Mouse (Mus musculus) gastrocnemius, postnatal 25 days (tissue): ENCODE measurements around the gene Olig2. TPM values are rescaled to one million over a fixed set of nuclear protein-coding genes. Genes with fewer than 3 reads are reported as not detected.
"Not testable (repeated sequence)": the region's sequence is repeated elsewhere in the genome, so short reads cannot be mapped to it uniquely, and the experiment has no call there.

Experiments
- DNase-seq: peaks from one replicate; pipeline ENCODE4 v3.0.0; 2022
- total RNA-seq, 2 experiments: library from RNA; stranded (reverse); gene quantifications; 1 replicate in 1 of 2; 2 replicates in 1 of 2; pipeline ENCODE4 v1.2.3; 2021

Olig2 gene
- total RNA-seq, 2 experiments from 2014 or later = not detected

DNA sequence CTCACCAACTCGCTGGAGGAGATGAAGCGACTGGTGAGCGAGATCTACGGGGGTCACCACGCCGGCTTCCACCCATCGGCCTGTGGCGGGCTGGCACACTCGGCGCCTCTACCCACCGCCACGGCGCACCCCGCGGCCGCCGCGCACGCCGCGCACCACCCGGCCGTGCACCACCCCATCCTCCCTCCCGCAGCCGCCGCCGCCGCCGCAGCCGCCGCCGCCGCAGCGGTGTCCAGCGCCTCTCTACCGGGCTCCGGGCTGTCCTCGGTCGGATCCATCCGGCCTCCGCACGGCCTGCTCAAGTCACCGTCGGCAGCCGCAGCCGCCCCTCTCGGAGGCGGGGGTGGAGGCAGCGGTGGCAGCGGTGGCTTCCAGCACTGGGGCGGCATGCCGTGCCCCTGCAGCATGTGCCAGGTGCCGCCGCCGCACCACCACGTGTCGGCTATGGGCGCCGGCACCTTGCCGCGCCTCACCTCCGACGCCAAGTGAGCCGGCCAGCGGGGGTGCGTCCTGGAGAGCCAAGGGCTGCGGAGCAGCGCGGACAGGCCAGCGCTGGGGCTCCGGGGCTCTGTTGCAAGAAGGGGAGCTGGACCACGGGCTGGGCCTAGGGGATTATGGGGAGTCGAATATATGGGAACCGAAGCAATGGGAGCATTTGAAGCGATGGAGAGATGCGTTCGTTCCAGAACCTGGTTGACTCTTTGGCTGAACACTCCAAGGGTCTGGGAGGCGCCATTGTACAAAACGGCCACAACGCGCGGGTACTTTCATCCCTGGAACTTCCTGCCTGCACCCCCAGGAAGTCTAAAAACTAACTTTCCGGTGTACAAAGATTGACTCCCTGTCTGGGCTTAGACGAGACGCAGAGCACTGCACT lies 1.9 kb downstream of the Olig2 start:
- DNase-seq = no peak

- DNase-seq = no peak
Observed at GRCm38 (mm10) chr16:91227760-91228043, 2.4 kb downstream of the Olig2 start.

GRCm38 (mm10) chr16:91228238-91229071 lies 3.2 kb downstream of the Olig2 start:
- no peak for DNase-seq

GRCm38 (mm10) chr16:91229072-91229348 lies 3.8 kb downstream of the Olig2 start:
- DNase-seq = no peak

GRCm38 (mm10) chr16:91229643-91230042 lies 4.4 kb downstream of the Olig2 start:
- DNase-seq = no peak

- DNase-seq = no peak
Observed at GRCm38 (mm10) chr16:91231781-91232469, 6.7 kb downstream of the Olig2 start.

DNA sequence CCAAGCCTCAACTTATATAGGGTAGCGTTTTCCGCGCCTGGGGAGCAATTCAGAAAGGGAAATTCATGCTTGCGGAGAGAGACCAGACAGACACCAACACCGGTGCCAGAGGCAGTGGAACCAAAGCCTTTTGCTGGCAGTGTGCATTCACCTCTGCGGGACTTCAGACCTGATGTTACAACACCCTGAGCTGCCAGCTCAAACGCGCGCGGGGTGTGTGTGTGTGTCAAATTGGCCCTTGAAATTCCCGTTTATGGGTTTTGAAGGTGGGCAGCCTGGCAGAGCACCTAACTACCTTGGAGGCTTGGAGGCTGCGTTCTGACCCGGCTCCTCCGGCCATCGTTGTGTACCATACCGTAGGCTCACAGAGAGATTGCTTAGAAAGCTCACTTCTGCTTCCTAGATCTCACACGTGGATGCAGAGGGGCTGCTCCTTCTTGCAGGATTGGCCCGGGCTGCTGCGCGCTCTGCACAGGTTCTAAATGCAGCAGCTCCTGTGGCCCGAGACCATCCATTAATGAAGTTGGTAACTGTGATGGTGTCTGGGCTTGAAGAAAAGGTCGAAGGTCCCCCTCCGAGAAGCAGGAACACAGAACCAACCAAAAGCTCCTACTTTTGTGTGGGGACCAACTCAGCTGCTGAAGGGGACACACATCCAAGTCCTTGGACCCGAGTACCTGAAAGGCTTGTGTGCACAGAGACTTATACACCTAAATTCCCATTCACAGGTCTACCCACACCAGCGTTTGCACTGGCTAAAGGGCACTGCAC lies 7.4 kb downstream of the Olig2 start:
- DNase-seq = no peak

DNA sequence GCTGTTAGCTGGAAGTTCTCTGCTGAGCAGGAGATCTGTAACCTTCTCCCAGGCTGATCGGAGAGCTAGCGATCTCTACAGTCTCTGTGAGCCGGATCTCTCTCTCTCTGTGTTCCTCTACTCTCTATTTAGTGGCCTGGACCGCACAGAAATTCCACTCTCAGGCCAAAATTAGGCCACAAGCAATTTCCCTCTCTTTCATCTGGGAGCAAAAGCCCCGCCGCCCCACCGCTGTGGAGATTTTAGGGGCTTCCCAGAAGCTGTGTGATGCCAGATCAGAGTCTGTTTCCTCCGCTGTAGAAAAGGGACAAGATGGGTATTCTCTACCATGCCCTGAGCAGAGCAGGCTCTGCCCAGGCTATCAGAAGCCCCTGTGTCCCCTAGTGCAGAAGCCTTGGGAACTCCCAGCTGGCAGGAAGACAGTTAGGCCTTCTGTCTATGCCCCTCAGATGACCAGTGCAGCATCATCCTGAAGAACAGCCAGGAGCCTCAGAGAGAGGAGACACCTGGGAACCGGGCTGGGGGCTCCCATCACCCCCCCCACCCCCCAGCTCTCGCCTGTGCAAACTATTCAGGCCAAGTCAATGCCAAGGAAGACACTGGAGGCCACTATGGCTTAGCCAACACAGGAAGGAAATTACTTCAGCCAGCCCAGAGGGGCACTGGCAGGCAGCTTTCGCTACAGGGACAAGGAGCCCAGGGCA lies 8.1 kb downstream of the Olig2 start:
- DNase-seq = no peak

- DNase-seq = no peak
Observed at GRCm38 (mm10) chr16:91239024-91239423, 13.8 kb downstream of the Olig2 start.

DNA sequence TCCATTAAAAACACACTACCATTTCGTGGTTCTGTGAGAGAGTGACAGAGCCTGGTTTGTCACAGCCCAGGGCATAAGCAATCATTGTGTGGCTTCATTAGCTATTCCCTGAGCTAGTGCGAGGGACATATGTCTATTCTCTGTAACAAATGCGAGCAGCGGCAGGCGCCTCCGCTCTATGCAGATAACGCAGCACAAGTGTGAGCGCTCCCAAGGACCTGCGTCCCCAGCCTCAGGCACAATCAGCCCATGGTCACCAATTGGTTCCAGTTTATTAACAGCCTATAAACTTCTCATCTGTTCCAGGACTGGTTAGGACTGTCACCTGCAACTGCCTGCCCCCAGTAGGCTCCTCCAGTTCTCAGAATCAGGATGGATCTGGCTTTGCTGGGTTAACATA lies 21.0 kb downstream of the Olig2 start:
- no peak for DNase-seq

GRCm38 (mm10) chr16:91255419-91256164 lies 30.3 kb downstream of the Olig2 start:
- not testable (repeated sequence) for DNase-seq

DNA sequence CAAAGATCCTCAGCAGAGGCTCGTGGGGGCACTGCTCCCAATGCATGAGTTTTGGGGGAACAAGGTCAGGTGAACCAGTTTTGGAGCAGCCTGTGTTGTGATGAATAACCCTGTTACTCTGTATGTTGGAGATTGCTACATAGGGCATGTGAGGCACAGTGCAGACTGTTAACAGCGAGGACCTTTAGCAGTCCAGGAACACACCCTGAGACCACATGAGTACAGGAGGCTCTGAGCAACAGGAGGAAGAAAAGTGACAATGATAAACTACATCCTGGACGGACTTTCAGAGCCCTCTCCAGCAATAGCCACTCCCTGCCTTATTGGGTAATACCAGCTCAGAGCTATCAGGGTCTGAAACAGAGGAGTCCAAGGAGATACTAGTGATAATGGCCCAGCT lies 33.7 kb downstream of the Olig2 start:
- no peak for DNase-seq

GRCm38 (mm10) chr16:91260861-91261260 lies 35.6 kb downstream of the Olig2 start:
- no peak for DNase-seq

DNA sequence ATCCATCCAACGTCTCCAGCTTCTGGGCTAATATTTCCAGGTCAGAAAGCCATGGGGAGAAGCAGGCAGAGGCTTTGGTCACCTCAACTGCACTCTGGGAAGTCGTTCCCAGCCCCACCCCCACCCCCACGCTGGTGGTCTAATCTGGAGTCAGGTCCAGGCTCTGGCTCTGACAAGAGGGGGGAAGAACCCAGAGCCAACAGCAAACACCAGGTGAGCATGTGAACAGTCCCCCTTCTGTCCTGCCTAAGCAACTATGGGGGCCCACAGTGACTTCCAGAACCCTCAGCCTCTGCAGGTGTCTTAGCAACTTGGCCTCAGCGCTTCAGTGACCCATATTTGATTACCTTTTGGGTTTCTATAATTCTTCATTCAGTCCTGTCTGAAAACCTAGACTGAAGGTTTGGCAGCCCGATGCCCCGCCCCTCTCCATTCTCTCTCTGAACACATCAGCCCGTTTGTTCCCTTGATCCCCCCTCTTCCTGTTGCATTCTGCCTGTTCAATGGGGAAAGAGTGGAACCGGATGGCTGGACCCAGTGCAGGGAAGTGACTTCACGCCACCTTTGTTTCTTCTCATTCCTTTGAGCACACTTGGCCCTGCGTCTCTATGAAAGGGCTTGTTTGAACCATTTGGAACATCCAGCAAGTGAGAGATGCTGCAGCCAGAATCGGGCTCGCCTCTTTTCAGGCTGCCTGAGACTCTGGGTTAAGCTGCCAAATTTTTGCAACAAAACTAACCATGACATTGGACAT lies 37.4 kb downstream of the Olig2 start:
- DNase-seq = no peak

- no peak for DNase-seq
Observed at GRCm38 (mm10) chr16:91265972-91266371, 40.7 kb downstream of the Olig2 start.

DNA sequence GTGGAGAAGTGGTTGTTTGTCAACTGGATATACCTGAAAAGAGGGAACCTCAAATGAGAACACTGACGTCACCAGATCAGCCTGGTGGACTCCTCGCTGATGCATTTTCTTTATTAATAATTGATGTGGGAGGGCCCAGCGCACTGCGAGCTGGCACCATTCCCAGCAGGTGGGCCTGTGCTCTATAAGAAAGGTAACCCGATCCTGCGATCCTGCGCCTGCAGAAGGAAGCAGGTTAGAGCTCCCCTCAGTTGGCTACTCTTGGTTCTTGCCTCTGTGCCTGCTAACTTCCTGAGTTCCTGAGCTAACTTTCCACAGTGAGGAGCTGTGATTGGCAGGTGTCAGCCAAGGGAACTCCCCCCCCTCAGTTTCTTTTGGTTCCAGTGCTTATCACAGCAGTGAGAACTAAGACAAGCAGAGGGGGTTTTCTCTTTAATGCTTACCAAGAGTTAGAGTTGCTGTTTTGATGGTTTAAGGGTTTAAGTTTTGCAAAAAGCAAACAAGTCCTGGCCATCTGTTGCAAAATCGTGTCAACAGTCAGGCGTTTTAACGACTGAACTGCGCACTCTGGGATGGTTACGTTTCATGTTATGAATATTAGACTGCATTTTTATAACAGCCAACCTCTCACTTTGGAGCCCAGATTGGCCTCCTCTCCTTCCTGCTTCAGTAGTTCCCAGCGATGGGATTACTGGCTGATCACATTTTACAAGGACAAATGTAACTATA lies 43.6 kb downstream of the Olig2 start:
- DNase-seq = no peak

DNA sequence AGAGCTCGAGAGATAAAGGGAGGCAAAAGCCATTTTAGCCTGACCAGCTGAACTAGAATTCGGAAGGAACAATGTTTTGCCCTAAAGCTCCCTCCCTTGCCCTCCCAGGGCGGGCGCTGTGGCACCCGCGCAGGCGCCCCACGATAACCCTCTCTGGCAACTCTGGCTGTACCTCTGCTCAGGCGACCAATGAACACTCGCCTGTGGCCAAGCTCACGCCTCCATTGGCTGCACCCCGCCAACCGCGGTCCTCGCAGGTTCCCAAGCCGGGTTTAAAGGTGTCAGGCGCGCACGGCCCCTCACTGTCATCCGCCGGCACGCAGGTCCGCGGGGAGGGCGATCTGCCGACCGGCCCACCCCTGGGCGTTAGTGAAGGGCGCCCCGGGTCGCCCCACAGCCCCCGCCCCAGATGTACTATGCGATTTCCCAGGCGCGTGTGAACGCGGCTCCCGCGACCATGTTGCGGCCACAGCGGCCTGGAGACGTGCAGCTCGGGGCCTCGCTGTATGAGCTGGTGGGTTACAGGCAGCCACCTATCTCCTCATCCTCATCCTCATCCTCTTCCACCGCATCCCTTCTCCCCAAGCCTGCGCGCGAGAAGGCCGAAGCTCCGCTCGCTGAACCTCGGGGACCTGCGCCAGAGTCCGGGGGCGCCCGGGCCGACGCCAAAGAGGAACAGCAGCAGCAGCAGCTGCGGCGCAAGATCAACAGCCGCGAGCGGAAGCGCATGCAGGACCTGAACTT lies 44.4 kb downstream of the Olig2 start, which contains the start of gene Olig1:
TSS of gene Olig1 (plus strand) at position 305 of the 744 bp plus-strand sequence.
- peak; percentile 76 for DNase-seq

- no peak for DNase-seq
Observed at GRCm38 (mm10) chr16:91270212-91270971, 45.1 kb downstream of the Olig2 start.
